Mouse (Mus musculus): ENCODE data around the gene Sh3bgr. TPM values are rescaled to one million over a fixed set of nuclear protein-coding genes. Genes with fewer than 3 reads are reported as not detected.

The Sh3bgr gene
- polyA plus RNA-seq, 1 experiment from 2014 or later = 8.2 TPM

DNA sequence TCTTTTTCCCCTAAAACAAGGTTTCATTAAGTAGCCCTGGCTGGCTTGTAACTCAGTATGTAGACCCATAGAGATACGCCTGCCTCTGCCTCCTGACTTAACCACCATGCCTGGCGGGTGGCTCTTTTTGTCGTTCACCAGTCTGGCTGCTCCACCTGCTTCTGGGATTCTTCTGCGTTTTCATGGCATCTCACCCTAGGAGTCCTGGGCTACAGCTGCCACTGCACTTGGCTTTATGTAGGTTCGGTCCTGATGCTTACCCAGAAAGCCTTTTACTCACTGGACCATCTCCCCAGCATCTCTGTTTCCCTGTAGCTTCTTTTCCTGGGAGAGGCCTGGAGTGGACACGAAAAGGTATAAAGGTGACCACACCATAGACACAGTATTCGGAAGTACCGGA, 33.7 kb downstream of the Sh3bgr start:
- TF ChIP-seq EP300 (IDR thresholded peaks at IDR 0.05) = no peak
- no peak for TF ChIP-seq CTCF (IDR thresholded peaks at IDR 0.05)
- WGBS = 85% methylated on average over 8 of the region's 8 CpGs
- Histone ChIP-seq H3K27me3 (replicated peaks; ENCODE audit: insufficient read depth, low read length) (no peaks in the 10 kb centered on the region), H3K4me3 (ENCODE audit: low read depth, low read length) (no peak overlapping the region), H3K36me3 (ENCODE audit: insufficient read depth, low read length) (no peaks in the 10 kb centered on the region), H3K27ac (ENCODE audit: low read length) (no peak overlapping the region), H3K9ac (replicated peaks; ENCODE audit: low read depth) (no peak overlapping the region), H3K4me1 (ENCODE audit: insufficient read depth, low read depth, low read length) (no peaks in the 10 kb centered on the region), H3K4me2 (replicated peaks; ENCODE audit: low read depth, low read length) (no peak overlapping the region), H3K9me3 (ENCODE audit: low read length) (no peaks in the 10 kb centered on the region)
- ATAC-seq = no peak
- DNase-seq (ENCODE audit: low spot score) = no peak

DNA sequence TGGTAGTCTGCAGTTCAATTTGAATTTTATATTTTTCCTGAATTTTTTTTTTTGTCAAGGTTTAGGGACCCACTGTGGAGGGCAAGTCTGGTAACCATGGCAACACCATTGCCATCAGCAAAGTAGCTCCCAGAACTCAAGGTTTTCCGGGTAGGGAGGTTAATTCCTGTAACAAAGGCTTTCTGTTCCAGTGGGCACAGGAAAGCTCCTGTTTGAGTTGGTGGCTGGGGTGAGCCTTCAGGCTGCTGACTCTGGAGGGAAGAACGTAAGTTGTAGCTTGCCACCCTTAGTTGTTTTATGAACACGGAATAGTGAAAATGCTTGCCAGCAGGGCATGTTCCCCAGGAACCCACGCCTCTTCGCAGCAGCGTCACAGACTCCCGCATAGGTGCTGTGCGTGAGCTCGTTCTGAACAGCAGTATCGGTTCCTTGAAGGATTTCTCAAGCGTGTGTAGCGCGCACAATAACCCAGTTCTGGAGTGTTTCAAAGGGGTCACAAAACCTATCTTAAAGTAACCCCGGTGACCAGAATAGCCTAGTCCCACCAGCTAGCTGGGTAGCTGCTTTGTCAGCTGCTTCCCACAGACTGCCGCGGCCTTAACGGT, 35.2 kb downstream of the Sh3bgr start, which contains the start of gene B3galt5:
Gene B3galt5 (plus strand): TSS at position 436 of the 605 bp plus-strand sequence.
- no peak within 1 kb of the TSS for H3K9ac ChIP-seq (replicated peaks; ENCODE audit: low read depth)
- no peak within 1 kb of the TSS for H3K4me3 ChIP-seq (ENCODE audit: low read depth, low read length)
- no peaks in the 10 kb centered on the region for H3K4me1 ChIP-seq (ENCODE audit: insufficient read depth, low read depth, low read length)
- TF ChIP-seq CTCF (IDR thresholded peaks at IDR 0.05) = no peak
- no peak for TF ChIP-seq EP300 (IDR thresholded peaks at IDR 0.05)
- H3K27ac ChIP-seq (ENCODE audit: low read length) = no peak within 1 kb of the TSS
- no peak within 1 kb of the TSS for H3K4me2 ChIP-seq (replicated peaks; ENCODE audit: low read depth, low read length)
- no peaks in the 10 kb centered on the region for H3K36me3 ChIP-seq (ENCODE audit: insufficient read depth, low read length)
- no peaks in the 10 kb centered on the region for H3K27me3 ChIP-seq (replicated peaks; ENCODE audit: insufficient read depth, low read length)
- WGBS = 62% methylated on average over 17 of the region's 17 CpGs
- DNase-seq (ENCODE audit: low spot score) (no peak), ATAC-seq (no peak)
- H3K9me3 ChIP-seq (ENCODE audit: low read length) = no peaks in the 10 kb centered on the region

DNA sequence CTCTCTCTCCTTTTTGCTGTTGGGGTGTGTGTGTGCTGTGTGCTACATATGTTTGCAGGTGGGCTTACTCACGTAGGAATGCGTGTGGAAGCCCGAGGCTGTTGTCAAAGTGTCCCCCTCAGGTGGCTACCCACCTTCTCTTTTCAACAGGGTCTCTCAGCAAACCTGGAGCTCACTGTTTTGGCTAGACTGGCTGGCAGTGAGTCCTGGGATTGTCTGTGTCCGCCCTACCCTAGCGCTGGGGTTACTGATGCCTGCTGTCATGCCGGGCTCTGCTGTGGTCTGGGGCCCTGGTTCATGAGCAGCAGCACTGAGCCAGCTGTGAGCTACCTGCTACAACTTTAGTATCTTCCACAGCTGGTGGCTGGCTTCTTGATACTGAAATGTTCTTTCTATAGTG, 44.2 kb downstream of the Sh3bgr start:
- no peak for ATAC-seq
- no peak for DNase-seq (ENCODE audit: low spot score)
- H3K4me1 ChIP-seq (ENCODE audit: insufficient read depth, low read depth, low read length) = no peaks in the 10 kb centered on the region
- H3K4me2 ChIP-seq (replicated peaks; ENCODE audit: low read depth, low read length) = no peak overlapping the region
- WGBS = 75% methylated on average over 6 of the region's 6 CpGs
- TF ChIP-seq EP300 (IDR thresholded peaks at IDR 0.05) (no peak), CTCF (IDR thresholded peaks at IDR 0.05) (no peak)
- H3K27me3 ChIP-seq (replicated peaks; ENCODE audit: insufficient read depth, low read length) = no peaks in the 10 kb centered on the region
- no peak overlapping the region for H3K27ac ChIP-seq (ENCODE audit: low read length)
- H3K9me3 ChIP-seq (ENCODE audit: low read length) = no peaks in the 10 kb centered on the region
- no peak overlapping the region for H3K4me3 ChIP-seq (ENCODE audit: low read depth, low read length)
- H3K36me3 ChIP-seq (ENCODE audit: insufficient read depth, low read length) = no peaks in the 10 kb centered on the region
- H3K9ac ChIP-seq (replicated peaks; ENCODE audit: low read depth) = no peak overlapping the region

DNA sequence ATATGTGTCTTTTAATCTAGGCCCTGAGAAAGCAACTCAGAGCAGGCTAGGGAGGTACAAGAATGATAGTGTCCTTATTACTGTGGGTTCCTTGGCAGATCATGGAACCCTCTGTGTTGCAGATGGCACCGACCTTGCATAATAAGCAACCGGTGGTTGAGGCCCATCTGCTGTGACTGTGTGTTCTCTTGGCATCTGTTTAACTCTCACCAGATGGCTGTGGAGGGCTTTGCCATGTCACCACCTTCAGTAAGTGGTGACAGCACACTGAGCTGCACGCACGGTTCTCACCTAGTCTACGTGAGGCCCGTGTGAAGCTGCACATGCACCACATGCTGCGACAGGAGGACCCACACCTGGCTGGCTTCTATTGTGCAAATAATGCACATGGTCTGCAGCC, 49.4 kb downstream of the Sh3bgr start:
- WGBS = 86% methylated on average over 7 of the region's 7 CpGs
- no peak overlapping the region for H3K27ac ChIP-seq (ENCODE audit: low read length)
- no peaks in the 10 kb centered on the region for H3K36me3 ChIP-seq (ENCODE audit: insufficient read depth, low read length)
- no peak overlapping the region for H3K4me3 ChIP-seq (ENCODE audit: low read depth, low read length)
- ATAC-seq (no peak), DNase-seq (ENCODE audit: low spot score) (no peak)
- H3K4me1 ChIP-seq (ENCODE audit: insufficient read depth, low read depth, low read length) = no peaks in the 10 kb centered on the region
- no peaks in the 10 kb centered on the region for H3K27me3 ChIP-seq (replicated peaks; ENCODE audit: insufficient read depth, low read length)
- H3K9ac ChIP-seq (replicated peaks; ENCODE audit: low read depth) = no peak overlapping the region
- no peaks in the 10 kb centered on the region for H3K9me3 ChIP-seq (ENCODE audit: low read length)
- TF ChIP-seq CTCF (IDR thresholded peaks at IDR 0.05) = no peak
- no peak for TF ChIP-seq EP300 (IDR thresholded peaks at IDR 0.05)
- no peak overlapping the region for H3K4me2 ChIP-seq (replicated peaks; ENCODE audit: low read depth, low read length)

DNA sequence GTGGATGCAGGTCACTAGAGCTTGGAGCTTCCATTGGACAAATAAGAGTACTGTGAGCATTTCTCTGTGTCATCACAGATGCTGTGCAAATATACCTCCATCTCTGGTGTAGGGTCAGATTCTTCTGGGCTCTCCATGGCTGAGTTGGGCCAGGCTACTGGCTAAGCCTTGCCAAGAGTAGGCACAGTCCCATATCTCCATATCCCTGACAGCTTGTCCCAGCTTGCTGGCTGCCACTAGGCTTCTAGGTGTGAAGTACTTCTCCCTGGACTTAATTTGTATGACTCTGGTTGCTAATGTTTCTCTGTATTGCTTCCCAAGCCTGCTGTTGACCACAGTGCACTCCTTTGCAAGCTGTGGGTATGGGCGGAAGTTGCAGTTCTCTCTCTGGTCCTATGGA, 51.9 kb downstream of the Sh3bgr start:
- DNase-seq (ENCODE audit: low spot score) (no peak), ATAC-seq (no peak)
- H3K4me3 ChIP-seq (ENCODE audit: low read depth, low read length) = no peak overlapping the region
- H3K9me3 ChIP-seq (ENCODE audit: low read length) = no peaks in the 10 kb centered on the region
- no peaks in the 10 kb centered on the region for H3K27me3 ChIP-seq (replicated peaks; ENCODE audit: insufficient read depth, low read length)
- H3K4me2 ChIP-seq (replicated peaks; ENCODE audit: low read depth, low read length) = no peak overlapping the region
- 96% methylated on average over 1 of the region's 1 CpGs for WGBS
- H3K4me1 ChIP-seq (ENCODE audit: insufficient read depth, low read depth, low read length) = no peaks in the 10 kb centered on the region
- H3K27ac ChIP-seq (ENCODE audit: low read length) = no peak overlapping the region
- TF ChIP-seq EP300 (IDR thresholded peaks at IDR 0.05) = no peak
- TF ChIP-seq CTCF (IDR thresholded peaks at IDR 0.05) = no peak
- H3K9ac ChIP-seq (replicated peaks; ENCODE audit: low read depth) = no peak overlapping the region
- no peaks in the 10 kb centered on the region for H3K36me3 ChIP-seq (ENCODE audit: insufficient read depth, low read length)

DNA sequence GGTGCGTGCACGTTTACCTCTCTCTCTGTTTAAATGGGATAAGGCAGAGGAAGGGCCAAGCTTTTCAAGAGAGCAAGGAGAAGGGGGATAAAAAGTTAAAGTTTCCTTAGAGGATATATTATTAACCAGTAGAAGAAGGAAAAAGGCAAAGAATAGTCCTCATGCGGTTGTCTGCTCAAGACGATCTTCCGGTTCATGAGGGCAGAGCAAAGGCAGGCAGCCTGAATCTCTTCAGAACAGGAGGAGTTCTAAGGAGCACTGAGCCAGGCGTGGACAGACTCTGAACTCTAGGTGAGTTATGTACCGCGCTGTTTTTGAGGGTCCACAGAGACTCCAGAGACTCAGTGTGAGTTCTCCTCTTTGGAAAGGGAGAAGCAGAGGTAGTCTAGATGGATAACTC, 58.2 kb downstream of the Sh3bgr start:
- Histone ChIP-seq H3K4me2 (replicated peaks; ENCODE audit: low read depth, low read length) (no peak overlapping the region), H3K36me3 (ENCODE audit: insufficient read depth, low read length) (no peaks in the 10 kb centered on the region), H3K27me3 (replicated peaks; ENCODE audit: insufficient read depth, low read length) (no peaks in the 10 kb centered on the region), H3K9ac (replicated peaks; ENCODE audit: low read depth) (no peak overlapping the region), H3K4me3 (ENCODE audit: low read depth, low read length) (no peak overlapping the region), H3K4me1 (ENCODE audit: insufficient read depth, low read depth, low read length) (no peaks in the 10 kb centered on the region), H3K9me3 (ENCODE audit: low read length) (no peaks in the 10 kb centered on the region), H3K27ac (ENCODE audit: low read length) (no peak overlapping the region)
- DNase-seq (ENCODE audit: low spot score) = no peak
- no peak for ATAC-seq
- WGBS = 78% methylated on average over 8 of the region's 8 CpGs
- TF ChIP-seq EP300 (IDR thresholded peaks at IDR 0.05) (no peak), CTCF (IDR thresholded peaks at IDR 0.05) (no peak)

DNA sequence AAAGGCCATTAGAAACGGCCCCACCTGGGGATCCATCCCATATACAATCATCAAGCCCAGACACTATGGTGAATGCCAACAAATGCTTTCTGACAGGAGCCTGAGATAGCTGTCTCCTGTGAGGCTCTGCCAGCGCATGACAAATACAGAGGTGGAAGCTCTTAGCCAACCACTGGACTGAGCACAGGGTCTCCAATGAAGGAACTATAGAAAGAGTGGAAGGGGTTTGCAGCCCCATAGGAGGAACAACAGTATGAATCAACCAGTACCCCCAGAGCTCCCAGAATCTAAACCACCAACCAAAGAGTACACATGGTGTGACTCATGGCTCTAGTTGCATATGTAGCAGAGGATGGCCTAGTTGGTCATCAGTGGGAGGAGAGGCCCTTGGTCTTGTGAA, 71.5 kb downstream of the Sh3bgr start:
- no peak overlapping the region for H3K27ac ChIP-seq (ENCODE audit: low read length)
- WGBS = 74% methylated on average over 2 of the region's 2 CpGs
- no peaks in the 10 kb centered on the region for H3K27me3 ChIP-seq (replicated peaks; ENCODE audit: insufficient read depth, low read length)
- no peaks in the 10 kb centered on the region for H3K9me3 ChIP-seq (ENCODE audit: low read length)
- H3K4me3 ChIP-seq (ENCODE audit: low read depth, low read length) = no peak overlapping the region
- no peaks in the 10 kb centered on the region for H3K36me3 ChIP-seq (ENCODE audit: insufficient read depth, low read length)
- TF ChIP-seq EP300 (IDR thresholded peaks at IDR 0.05) (no peak), CTCF (IDR thresholded peaks at IDR 0.05) (no peak)
- ATAC-seq (no peak), DNase-seq (ENCODE audit: low spot score) (no peak)
- no peak overlapping the region for H3K9ac ChIP-seq (replicated peaks; ENCODE audit: low read depth)
- no peaks in the 10 kb centered on the region for H3K4me1 ChIP-seq (ENCODE audit: insufficient read depth, low read depth, low read length)
- H3K4me2 ChIP-seq (replicated peaks; ENCODE audit: low read depth, low read length) = no peak overlapping the region

All from lung, postnatal 0 days (tissue).